Mouse (Mus musculus) heart, embryonic 12.5 days (tissue): ENCODE data around the gene Iah1. TPM values are rescaled to one million over a fixed set of nuclear protein-coding genes. Genes with fewer than 3 reads are reported as not detected.

ENCODE experiments used
- ATAC-seq: fragments of 200-750 bp; cut with Nextera tagmentation; 2 replicates; pipeline ENCODE4 v1.8.0; 2017; ENCODE audit warnings: moderate TSS enrichment, moderate library complexity; ENCODE audit not compliant: insufficient number of reproducible peaks, low FRiP score
- H3K27ac ChIP-seq: fragments of 300-500 bp; sonication (generic); 2 replicates; pipeline ENCODE4 v1.5.1; 2016; ENCODE audit warnings: mild to moderate bottlenecking, moderate library complexity; ENCODE audit not compliant: poor library complexity, severe bottlenecking
- H3K27me3 ChIP-seq: fragments of 300-500 bp; sonication (generic); replicated peaks from 2 replicates; pipeline ENCODE4 v1.6.1; 2016; ENCODE audit warnings: mild to moderate bottlenecking, moderate library complexity
- H3K36me3 ChIP-seq: fragments of 300-500 bp; sonication (generic); 2 replicates; pipeline ENCODE4 v1.6.1; 2016; ENCODE audit warnings: mild to moderate bottlenecking, moderate library complexity
- H3K4me1 ChIP-seq: fragments of 300-500 bp; sonication (generic); replicated peaks from 2 replicates; pipeline ENCODE4 v1.6.1; 2016; ENCODE audit warnings: mild to moderate bottlenecking
- H3K4me2 ChIP-seq: fragments of 300-500 bp; sonication (generic); 2 replicates; pipeline ENCODE4 v1.6.1; 2016; ENCODE audit warnings: mild to moderate bottlenecking, moderate library complexity
- H3K4me3 ChIP-seq: fragments of 300-500 bp; sonication (generic); 2 replicates; pipeline ENCODE4 v1.5.1; 2016; ENCODE audit warnings: mild to moderate bottlenecking
- H3K9ac ChIP-seq: fragments of 300-500 bp; sonication (generic); 2 replicates; pipeline ENCODE4 v1.6.1; 2016; ENCODE audit warnings: mild to moderate bottlenecking, moderate library complexity
- H3K9me3 ChIP-seq: fragments of 300-500 bp; sonication (generic); replicated peaks from 2 replicates; pipeline ENCODE4 v1.6.1; 2016; ENCODE audit warnings: mild to moderate bottlenecking, moderate library complexity
- WGBS: fragments of 180-500 bp; shearing (Covaris S2); methylation state at CpG from one replicate; pipeline ENCODE4 v1.1.7; 2016; 5-methylcytosine and 5-hydroxymethylcytosine counted together
- polyA plus RNA-seq: library from polyadenylated mRNA; unstranded; fragments of >200 nt; fragmentation: Nextera tagmentation; extraction: Ambion mirVana; gene quantifications from 2 replicates; pipeline ENCODE4 v1.2.1, GENCODE M21; 2016

The Iah1 gene
- polyA plus RNA-seq, 1 experiment from 2014 or later, result 39.0 TPM

DNA sequence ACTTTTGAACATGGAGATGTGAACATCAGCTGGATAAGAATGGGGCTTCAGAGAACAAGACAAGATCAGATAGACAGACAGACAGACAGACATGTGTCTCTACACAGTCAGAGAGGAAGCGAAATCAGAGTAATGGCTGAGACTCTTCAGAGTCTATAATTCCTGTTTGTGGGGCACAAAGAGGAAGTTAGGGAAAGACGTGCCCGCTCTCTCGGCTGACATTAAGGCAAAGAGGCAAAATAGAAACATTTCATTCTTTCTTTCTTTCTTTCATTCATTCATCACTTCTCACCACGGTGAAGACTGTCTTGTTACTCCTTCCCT lies 52.9 kb downstream of the Iah1 start:
- no peak for ATAC-seq

DNA sequence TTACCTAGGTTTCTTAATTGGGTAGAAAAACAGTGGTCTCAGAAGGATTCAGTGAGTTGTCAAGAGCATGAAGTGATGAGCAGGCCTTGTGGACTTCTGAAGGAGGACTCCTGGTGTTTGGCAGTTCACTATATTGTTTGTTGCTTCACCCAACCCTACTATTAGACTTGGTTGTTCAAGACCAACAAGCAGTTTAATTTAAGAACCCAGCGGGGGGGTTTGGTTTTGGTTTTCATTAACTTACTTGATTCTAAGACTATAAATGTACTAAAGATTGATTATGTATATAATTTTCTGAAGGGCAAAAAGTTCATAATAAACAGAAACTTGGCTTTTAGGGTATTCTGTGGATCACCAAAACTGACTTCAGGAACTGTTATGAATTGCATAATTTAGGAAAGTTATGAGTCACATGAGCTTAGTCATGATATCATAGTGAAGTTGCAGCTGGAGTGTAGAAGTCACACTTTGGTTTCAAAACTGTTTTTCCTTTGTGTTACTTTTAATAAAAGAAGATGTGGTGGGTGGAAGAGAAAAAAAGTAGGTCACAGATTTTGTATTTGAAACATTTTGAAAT lies 53.9 kb downstream of the Iah1 start:
- H3K9ac ChIP-seq, result no peak overlapping the region
- H3K4me1 ChIP-seq, result peaks cover 3% of the 10 kb centered on the region; the same call in 1 of the 2 replicates
- WGBS, result 90% methylated on average over 1 of the region's 1 CpGs
- no peak overlapping the region for H3K4me3 ChIP-seq
- no peak for ATAC-seq
- no peaks in the 10 kb centered on the region for H3K27me3 ChIP-seq
- no peaks in the 10 kb centered on the region for H3K9me3 ChIP-seq
- no peak overlapping the region for H3K27ac ChIP-seq
- no peaks in the 10 kb centered on the region for H3K36me3 ChIP-seq
- H3K4me2 ChIP-seq, result no peak overlapping the region

More for the DNA sequence above, 52.9 kb downstream of the Iah1 start:
- no peak overlapping the region for H3K4me3 ChIP-seq
- H3K36me3 ChIP-seq, result no peaks in the 10 kb centered on the region
- no peak overlapping the region for H3K4me2 ChIP-seq
- H3K9me3 ChIP-seq, result no peaks in the 10 kb centered on the region
- peaks cover 8% of the 10 kb centered on the region; the same call in 1 of the 2 replicates for H3K4me1 ChIP-seq
- no peak overlapping the region for H3K9ac ChIP-seq
- H3K27ac ChIP-seq, result no peak overlapping the region
- no peaks in the 10 kb centered on the region for H3K27me3 ChIP-seq
- WGBS, result 91% methylated on average over 5 of the region's 5 CpGs

- Histone ChIP-seq H3K27me3 (no peaks in the 10 kb centered on the region), H3K36me3 (no peaks in the 10 kb centered on the region), H3K9ac (peak within 1 kb of the TSS; percentile 85), H3K27ac (peak within 1 kb of the TSS; percentile 94), H3K4me3 (peak within 1 kb of the TSS; percentile 81), H3K4me1 (peaks cover 3% of the 10 kb centered on the region; the same call in 1 of the 2 replicates), H3K9me3 (no peaks in the 10 kb centered on the region), H3K4me2 (peak within 1 kb of the TSS; percentile 84)
- ATAC-seq, result peak; percentile 96
- under 1% methylated on average over 53 of the region's 55 CpGs for WGBS
Observed at GRCm38 (mm10) chr12:21373100-21373819, 57.1 kb downstream of the Iah1 start, which contains the start of gene Adam17. Gene Adam17, minus strand, starts transcription at chr12:21373632.

Other genes with a start within 250 kb of the Iah1 start
- gene Cpsf3, start 31.0 kb upstream of the Iah1 start, polyA plus RNA-seq, result 74.3 and 76.3 TPM in 2 replicates
- 31.4 and 31.9 TPM in 2 replicates for gene Itgb1bp1, start 30.1 kb upstream of the Iah1 start, polyA plus RNA-seq
- gene Adam17, start 57.2 kb downstream of the Iah1 start, polyA plus RNA-seq, result 38.6 and 39.9 TPM in 2 replicates
- 558 and 566 TPM in 2 replicates for gene Ywhaq, start 101.2 kb downstream of the Iah1 start, polyA plus RNA-seq